Mouse (Mus musculus) adrenal gland, postnatal 14 days (tissue): ENCODE measurements at regions not wholly inside any gene's neighbourhood (a gene's known extent, or its start where the extent isn't known, plus 50 kb on each side); places are given as distances from the start of the nearest gene placed in this dataset.

Experiments
- DNase-seq: peaks from one replicate; pipeline ENCODE4 v3.0.0; 2021; ENCODE audit warnings: mixed read lengths

DNA sequence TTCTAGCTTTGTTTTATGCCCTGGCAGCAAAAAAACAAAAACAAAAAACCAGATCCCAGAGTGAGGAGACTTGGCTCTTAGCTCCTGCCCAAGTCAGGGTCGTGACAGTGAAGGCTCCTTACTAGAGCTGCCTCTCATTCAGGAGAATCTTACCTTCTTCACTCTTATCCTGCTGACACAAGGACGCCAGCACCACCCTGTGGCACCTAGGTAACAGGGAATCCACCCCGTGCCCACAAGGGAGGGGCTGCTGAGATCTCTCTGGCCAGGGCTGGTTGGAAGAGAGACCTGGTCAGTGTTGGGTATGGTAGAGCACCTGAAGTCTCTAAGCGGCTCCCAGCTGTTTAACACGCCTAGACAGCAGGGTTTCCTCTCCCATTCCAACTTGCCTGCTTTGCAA lies 139.3 kb downstream of the Cyp26a1 start:
- DNase-seq: no peak
